Mouse (Mus musculus) heart, postnatal 4 days (tissue): ENCODE data around the gene Osbpl8. TPM values are rescaled to one million over a fixed set of nuclear protein-coding genes. Genes with fewer than 3 reads are reported as not detected.
"Not testable (repeated sequence)": the region's sequence is repeated elsewhere in the genome, so short reads cannot be mapped to it uniquely, and the experiment has no call there.

ENCODE experiments used
- DNase-seq: peaks from one replicate; pipeline ENCODE4 v3.0.0; 2021
- total RNA-seq, 2 experiments: library from RNA; stranded (reverse); gene quantifications; 2 replicates each; pipeline ENCODE4 v1.2.3; 2021

The Osbpl8 gene
- total RNA-seq: 10 to 100 TPM; 91.8 to 97.5 TPM

DNA sequence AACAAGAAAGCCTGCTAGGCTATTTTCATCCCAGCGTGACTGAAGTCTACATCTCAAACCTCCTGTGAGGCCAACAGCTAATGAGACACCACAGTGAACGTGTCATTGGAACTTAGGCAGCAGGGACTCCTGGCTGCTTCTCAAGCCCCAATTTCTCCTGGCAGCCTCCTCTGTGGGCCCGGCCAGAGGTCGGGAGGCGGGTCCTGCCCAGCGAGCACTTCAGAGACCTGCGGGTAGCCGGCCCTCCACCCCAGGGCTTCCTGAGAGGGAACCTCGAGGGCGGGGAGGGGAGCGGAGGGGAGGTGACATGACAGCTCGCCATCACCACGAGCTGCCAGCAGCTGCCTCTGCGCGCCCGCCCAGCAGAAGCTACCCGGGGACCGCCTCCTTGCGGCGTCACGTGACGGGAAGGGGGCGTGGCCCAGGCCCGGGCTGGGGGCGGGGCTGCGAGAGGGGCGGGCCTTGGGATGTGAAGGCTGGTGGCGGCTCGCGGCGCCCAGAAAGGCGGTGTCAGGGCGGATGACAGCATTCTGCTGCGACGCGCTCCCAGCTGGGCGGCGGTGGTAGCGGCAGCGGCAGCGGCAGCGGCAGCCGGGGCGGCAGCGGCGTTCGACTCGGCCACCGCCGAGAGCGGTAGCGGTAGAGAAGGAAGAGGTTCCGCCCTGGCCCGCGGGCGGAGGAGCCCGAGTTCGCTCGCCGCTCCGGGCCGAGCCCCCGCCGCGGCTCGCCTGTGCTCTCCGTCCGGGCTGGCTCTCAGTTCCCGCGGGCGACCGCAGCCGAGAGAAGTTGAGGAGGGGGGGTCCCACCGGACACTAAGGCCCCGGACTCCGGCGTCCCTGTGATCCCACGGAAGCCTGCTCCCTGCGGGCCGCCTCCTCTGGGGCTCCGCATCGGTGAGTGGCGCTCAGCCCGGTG lies at the start of gene Osbpl8:
Gene Osbpl8 (plus strand): TSS at position 449 of the 915 bp plus-strand sequence.
- DNase-seq: peak; percentile 100

DNA sequence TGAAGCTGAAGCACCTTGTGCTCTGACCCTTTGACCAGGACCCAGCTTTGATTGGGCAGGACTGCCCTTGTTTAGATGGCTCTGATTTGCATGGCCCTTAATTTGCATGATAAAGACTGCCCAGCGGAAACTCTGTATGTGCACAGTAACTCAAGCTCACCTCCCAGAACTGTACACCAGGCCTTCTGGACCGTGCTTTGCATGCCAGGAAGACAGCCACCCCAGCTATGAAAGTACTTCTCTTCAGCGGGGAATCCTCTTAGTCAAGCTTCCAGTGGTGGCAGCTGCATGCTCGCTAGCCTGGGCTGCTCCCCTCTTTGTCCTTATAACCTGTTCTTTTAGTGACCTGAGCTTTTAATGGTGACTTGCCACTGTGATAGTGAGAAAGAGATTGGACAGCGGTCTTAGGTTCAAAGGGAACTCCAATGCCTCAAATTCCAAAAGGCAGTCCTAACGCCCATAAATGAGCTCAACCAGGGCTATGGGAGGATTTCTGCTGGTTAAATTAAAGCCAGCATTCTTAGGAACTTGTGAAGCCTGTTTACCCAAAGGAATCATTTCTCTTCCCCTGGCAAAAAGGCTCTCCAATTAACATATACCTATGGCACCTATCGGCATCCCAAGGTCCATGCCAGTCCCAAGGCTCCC lies 47.2 kb upstream of the Osbpl8 start:
- DNase-seq: no peak

DNA sequence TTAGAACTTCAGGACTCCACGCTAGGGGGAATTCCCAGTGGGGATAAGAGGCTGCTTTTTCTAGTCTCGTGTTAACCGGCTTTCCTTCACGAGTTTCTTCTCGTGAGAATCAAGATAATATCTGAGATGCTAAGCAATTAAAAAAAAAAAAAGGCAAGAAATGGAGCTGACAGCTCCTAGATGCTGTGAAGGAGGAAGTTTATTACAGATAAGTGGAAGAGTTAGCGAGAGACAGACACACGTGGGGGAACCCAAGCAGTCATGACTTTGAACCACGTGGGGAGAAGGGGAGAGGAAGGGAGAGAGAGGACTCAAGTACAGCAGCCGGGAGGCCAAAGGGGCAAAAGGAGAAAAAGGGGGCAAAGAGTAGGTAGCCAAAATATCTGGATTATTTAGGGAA lies 46.3 kb upstream of the Osbpl8 start:
- DNase-seq: no peak

DNA sequence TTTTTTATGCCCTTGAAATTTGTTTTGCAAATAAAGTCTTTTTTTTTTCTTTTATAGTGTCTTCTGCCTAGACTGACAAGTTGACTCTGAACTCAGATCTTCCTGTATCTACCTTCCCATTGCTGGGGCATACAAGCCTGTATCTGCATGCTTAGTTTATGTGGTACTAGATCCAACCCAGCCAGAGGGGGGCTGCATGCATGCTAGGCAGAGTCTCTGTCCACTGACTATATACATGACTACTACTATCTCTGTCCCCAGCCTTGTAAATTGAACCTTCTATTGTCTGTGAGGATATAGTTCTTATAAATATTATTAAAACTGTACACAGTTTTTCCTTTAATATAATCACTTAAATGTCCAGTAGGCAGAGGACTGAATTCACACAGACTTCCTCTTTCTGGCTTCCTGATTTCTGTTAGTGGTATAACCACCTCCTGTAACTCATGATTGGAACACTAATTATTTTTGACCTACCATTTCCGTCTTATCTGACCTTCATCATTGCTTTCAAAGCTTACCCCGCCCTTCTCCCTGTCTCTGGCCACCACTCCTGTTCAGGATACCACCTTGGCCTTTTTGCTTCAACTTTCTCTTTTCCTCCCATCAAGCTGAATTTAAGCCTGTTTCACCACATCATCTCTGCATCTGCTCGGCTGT lies 45.4 kb upstream of the Osbpl8 start:
- DNase-seq: no peak

DNA sequence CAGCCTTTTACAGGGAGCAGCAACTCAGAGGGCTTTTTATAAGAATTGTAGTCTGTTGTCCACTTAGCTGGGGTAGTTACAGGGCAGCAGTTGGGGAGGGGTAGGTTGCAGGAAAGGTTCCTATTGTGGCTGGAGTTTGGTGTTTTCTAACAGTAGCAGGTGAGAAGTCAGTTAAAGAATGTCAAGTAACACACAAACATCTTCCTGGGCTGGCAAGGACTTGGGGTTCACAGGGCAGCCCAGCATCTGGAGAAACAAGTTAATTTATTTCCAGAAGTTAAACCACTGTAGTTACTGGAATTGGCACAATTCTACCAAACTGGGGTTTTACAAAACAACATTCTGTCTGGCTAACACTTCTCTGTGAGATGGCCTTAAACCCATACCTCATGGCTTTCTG lies 44.8 kb upstream of the Osbpl8 start:
- no peak for DNase-seq

DNA sequence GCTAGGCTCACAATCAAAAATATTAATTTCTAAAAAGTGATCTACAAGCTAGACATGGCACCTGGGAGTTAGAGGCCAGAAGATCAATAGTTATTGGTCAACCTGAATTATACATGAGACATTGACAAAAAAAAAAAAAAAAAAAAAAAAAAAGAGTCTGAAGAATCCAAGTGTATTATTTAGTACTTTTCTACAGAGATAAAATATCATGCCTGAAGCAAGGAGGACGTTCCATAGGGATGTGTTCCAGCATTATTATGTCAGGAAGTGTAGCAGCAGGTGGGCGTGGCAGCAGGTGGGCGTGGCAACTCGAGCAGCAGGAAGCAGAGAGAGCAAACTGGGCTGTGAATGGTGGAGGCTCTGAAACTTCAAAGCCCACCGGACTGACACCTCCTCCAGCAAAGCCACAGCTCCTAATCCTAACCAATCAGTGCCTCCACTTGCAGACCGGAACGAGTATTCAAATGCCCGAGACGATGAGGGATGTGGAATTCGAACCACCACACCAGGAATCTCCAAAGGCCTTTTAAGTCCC lies 41.6 kb upstream of the Osbpl8 start:
- DNase-seq: no peak

DNA sequence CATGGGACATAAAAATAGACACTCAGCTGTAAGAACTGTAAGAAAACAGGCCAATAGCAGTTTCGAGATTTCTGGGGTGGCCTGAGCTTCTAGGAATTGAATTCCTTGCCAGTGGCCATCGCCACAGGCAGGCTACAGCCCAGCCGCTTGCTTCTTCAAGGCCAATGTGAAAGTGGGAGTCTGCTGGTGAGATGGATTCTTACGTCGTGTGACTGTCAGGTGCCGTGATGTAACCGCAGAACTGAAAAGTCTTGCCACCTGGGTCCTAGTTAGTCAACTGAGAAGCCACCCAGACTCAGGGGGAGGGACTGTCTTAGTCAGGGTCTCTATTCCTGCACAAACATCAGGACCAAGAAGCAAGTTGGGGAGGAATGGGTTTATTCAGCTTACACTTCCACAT lies 40.4 kb upstream of the Osbpl8 start:
- DNase-seq: no peak

DNA sequence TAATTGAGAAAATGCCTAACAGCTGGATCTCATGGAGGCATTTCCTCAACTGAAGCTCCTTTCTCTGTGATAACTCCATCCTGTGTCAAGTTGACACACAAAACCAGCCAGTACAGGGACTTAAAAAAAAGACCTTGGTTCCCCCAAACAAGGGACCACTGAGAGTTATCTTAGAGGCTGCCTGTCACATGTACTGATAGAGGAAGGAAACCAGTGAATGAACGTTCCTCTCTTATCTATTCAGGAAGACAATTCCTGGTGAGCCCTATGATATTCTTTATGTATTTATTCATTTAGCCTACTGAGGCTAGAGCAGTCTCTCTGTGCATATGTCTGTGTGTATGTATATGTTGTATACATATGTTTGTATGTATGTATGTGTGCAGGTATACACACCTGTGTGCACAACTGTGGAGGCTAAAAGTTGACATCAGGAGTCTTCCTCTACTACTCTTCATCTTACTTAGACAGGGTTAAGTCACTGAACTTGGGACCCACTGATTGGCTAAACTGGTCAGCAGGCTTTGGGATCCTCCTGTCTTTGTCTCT lies 39.7 kb upstream of the Osbpl8 start:
- no peak for DNase-seq

DNA sequence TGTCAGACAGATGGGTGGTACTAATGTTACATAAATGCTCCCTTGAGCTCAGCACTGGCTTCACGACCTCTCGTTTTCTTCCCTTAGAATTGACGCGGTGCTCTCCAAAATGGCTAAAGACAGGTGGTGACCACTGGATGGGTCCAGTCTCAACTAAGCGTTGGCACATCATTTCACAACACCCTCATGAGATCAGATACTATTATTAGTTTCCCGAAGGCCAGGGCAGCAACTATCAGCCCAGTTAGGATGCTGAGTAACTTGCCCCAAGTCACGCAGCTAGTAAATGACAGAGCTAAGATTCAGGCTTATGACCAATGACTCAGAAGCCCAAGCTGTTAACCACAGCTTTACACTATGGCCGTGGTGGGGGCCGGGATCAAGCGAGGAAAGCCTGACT lies 37.2 kb upstream of the Osbpl8 start:
- no peak for DNase-seq

DNA sequence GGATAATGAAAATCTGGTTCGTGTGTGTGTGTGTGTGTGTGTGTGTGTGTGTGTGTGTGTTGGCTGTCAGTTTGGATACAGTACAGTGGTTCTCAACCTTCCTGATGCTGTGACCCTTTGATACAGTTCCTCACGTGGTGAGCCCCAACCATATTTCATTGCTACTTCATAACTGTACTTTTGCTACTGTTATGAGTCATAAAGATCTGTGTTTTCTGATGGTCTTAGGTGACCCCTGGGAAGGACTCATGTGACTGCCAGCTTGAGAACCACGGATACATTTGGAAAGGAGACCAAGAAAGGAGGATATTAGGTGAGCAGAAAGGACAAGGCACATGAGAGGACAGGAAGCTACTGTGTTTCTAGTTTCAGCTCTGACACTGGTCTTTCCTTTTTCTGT lies 36.1 kb upstream of the Osbpl8 start:
- no peak for DNase-seq

DNA sequence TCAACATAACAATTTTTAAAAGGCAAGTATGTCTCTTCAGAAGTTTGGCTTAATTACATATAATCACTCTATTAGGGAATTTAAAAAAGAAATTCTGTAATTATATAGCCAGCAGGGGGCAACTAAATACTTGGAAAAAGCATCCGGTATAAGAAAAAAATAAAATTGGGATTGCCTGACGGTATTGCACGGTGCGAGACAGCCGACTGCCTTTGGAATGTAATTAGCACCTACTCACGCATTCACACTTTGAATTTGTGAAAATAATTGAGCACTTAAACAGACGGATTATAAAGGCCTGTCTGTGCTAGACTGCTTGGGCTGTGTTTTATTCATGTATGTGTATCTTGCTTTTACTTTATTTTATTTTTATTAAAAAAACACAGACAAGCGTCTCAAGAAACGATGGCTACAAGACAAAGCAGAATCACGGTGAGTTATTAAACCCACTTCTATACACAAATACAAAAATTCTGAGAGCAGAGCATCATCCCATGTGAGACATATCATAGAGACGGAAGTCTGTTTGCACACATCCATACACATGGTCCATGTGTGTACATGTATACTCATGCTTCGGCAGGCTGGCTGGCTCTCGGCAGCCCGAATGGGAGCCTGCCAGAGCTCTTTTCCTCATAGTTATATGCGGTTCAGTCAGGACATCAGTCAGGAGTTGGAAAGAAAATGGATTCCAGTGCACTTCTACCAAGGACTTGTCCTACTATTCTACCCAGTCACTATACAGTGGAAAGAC lies 34.5 kb upstream of the Osbpl8 start:
- DNase-seq: no peak

DNA sequence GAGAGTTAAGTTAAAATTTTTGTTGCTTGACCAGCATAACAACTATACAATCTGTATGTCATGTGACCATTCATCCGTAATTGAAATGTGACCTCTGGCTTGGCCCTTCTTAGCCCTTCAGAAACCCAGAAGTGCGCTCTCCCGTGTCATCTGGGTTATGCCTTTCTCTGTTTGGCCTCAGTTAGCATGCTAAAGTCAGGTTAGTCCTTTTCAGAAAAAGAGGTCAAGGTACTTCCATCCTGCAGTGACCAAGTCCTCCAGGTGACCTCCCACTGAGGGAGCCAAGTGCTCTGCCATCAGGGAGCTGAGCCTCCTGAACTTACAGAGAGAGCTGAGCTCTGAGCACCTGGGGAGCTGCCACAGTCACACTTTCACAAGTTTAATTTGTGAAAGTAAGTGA lies 33.7 kb upstream of the Osbpl8 start:
- no peak for DNase-seq

DNA sequence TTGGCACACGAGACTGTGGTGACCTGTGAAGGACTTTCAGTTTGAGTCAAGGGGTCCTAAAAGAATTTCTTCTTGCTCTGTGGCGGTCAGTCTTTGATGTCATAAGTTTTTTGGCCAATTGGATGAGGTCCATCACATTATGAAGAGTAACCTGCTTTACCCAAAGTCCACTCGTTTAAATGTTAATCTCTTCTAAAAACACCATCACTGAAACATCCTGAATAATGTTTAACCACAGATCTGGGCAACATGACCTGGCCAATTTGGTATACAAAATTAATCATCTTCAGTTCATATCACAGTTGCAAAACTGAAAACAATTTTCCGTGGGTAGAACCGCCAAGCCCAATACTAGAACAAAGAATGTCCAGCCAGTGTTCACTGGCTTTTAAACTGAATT lies 31.3 kb upstream of the Osbpl8 start:
- DNase-seq: no peak

DNA sequence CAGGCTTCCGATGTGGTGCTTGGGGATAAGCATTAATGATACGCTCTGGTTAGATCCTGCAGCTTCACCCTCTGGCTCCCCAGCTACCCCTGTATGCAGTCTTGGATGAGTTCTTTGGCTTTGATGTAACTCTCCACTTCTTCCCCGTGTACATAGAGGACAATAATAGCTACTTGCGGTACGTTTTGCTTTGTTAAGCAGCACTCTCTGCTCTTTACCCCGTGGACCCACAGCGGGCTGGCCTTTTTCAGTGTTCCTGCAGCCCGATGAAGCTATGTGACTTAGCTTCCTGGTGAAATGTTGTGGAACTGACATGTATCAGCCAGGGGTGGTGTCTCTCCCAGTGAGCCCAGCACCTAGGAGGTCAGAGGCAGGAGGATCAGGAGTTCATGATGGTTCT lies 30.6 kb upstream of the Osbpl8 start:
- DNase-seq: no peak

DNA sequence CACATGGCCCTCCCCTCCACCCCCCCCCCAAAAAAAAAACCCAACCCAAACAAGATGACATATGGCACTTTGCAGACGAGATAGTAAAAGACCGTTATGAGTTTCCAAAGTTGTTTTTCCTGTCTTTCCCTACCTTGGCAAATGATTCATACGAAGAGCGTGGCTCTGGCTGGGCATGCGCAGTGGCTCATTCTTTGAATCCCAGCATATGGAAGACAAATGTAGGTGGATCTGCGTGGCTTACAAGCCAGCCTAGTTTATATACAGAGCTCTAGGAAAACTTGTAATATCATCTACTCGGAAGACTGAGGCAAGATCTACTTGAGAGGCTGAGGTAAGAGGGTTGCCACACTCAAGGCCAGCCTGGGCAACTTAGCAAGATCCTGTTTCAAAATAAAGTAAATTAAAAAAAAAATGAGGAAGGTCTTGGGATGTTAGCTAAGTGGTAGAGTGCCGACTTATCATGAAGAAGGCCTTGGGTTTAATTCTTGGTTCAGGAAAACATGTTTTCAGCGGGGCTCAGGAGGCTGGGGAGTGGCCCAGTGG lies 30.1 kb upstream of the Osbpl8 start:
- no peak for DNase-seq

DNA sequence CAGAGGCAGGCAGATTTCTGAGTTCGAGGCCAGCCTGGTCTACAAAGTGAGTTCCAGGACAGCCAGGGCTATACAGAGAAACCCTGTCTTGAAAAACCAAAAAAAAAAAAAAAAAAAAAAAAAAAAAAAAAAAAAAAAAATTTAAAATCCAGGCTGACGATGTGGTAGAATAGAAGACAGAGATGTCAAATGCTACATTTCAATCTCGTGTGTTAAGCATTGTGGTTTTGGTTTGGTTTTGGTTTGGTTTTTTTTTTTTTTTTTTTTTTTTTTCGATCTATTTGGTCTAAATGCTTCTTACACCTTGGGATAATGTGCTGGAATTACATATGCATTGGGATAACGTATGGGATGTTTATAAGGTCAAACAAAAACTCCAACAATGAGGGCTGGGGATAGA lies 28.2 kb upstream of the Osbpl8 start:
- DNase-seq: not testable (repeated sequence)

DNA sequence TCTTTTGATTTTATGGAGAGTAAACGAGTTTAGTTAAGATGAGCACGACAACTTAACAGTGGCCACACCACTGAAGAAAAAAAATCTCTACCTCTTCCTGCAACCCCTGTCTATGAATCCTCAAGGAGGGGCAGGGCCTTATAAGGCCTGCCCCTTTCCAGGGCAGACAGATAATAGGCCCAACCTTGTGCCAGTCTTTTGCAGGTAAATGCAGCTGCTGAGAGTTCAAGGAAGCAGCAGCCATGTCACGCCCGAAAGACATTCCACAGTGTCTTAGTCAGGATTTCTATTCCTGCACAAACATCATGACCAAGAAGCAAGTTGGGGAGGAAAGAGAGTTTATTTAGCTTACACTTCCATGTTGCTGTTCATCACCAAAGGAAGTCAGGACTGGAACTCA lies 26.6 kb upstream of the Osbpl8 start:
- DNase-seq: no peak

DNA sequence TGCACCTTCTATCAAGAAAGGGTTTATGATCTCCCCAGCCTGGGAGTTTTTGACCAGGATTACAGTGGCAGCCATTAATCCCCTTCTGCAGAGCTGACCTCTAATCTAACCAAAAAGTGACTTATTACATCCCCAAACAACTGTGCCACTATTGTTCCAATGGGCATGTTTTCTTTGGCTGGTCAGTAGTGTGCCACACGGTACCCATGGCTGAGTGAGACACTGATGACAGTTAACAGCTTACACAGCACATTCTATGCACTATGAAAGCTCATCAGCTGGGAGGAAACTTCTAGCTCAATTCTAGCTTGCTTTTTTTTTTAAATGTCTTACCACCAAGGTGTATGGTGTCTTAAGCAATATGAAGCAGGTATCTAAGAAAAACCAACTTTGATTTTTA lies 25.4 kb upstream of the Osbpl8 start:
- no peak for DNase-seq

DNA sequence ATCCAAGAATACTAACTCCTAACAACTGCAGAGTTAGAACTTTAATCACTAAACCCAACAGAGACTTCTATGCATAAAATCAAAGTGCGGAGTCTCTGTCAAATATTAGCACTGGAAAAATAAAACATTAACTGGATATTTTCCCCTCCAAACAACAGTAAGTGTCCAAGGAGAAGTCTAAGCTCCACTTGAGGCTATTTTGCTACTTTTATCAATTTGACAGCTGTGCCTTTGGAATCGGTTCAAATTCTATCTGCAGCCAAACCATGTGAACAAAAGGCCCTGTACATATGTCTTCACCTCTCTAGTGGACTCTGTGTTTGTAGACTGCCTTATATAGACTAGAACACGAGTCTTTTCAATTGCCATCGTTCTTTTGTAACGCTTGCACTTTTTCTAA lies 24.7 kb upstream of the Osbpl8 start:
- DNase-seq: peak; percentile 49

DNA sequence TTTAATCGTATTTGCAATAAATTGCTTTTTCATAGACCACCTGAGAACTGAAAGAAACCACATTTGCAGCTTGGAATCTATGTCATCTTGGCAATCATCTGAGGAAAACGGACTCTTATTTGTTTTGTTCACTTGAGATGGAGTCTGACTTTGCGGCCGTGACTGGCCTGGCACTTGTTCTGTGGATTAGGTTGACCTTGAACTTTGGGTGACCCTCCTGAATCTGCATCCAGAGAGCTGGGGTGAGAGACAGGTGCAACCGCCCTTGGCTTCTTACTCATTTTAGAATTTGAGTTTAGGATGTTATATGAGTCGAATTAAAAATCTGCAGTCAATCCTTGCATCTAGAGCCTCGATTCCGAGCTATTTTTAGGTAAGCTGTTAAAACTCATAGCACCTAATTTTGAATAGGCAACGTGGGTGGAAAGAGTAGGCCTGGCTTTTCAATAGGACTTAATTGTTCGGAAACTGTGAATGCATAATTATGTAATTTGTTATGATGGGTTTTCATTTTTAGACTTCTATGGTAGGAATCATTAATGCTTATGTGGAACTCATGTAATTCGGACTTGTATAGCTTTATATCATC lies 20.1 kb upstream of the Osbpl8 start:
- DNase-seq: no peak

DNA sequence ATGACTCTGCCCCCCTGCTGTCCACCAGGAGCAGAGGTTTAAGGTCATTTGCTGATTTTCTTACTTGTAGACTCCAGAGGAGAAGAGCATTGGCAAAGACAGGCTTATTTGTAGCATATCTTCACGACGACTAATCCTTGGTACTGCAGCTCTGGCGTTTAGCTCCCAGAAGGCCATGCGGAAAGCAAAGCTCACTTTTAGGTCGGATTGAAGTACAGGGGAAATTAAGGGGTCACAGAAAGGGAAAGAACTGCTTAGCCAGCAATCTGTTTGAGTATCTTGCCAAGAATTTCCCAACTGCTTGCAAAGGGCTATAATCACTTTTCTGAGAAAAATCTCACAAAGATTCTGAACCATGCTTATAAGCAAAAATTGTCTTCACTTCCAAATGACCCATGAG lies 14.8 kb upstream of the Osbpl8 start:
- no peak for DNase-seq

DNA sequence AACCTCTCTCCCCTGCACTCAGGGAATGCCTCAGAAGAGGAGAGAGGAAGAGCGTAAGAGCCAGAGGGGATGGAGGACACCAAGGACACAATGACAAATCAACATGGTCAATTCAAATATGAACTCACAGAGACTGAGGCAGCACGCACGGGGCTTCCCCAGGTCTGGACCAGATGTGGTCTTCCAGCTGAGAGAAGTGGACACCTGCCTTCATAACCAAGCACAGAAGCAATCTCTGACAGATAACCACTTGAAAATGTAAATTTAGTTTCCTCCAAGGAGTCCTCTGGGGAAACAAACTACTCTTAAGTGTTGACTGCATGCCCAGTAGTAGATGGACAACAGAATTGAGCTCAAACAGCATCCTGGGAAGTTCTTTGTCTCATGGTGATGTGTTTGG lies 9.5 kb upstream of the Osbpl8 start:
- DNase-seq: no peak
